Mouse (Mus musculus) mouse embryonic stem cell (cell line): ENCODE measurements around the gene Kbtbd6.

Experiments
- in situ Hi-C, 2 experiments: fragments of 300-500 bp; cut with MboI; formaldehyde crosslinking; loops; 1 replicate in 1 of 2; 3 replicates in 1 of 2; pipeline ENCODE4 v1.14.3; 2019 to 2020; ENCODE audit warnings: low sequenced_read_pairs in 2 of 2, low pct_unique_long_range_greater_than_20kb in 1 of 2, mixed read lengths in 1 of 2; ENCODE audit not compliant: unreplicated experiment in 1 of 2

Kbtbd6 gene

GRCm38 (mm10) chr14:79473384-79473783 is 21.7 kb downstream of the Kbtbd6 start:
- in situ Hi-C loops, result no loop called here

- in situ Hi-C loops, result no loop called here
Observed at GRCm38 (mm10) chr14:79480624-79481338, 29.1 kb downstream of the Kbtbd6 start, which contains the start of gene Elf1. Elf1 (plus strand) TSS chr14:79481194.

- in situ Hi-C loops, result no loop called here
Observed at GRCm38 (mm10) chr14:79481339-79482151, 29.9 kb downstream of the Kbtbd6 start, which contains the start of gene Wbp4. Wbp4 (minus strand) TSS chr14:79481520.

GRCm38 (mm10) chr14:79482251-79482661 is 30.6 kb downstream of the Kbtbd6 start:
- in situ Hi-C loops, result no loop called here

- in situ Hi-C loops, result no loop called here
Observed at GRCm38 (mm10) chr14:79482747-79483355, 31.2 kb downstream of the Kbtbd6 start.

GRCm38 (mm10) chr14:79483611-79484120 is 32.0 kb downstream of the Kbtbd6 start:
- in situ Hi-C loops, result no loop called here

- in situ Hi-C loops, result no loop called here
Observed at GRCm38 (mm10) chr14:79486617-79486992, 35.0 kb downstream of the Kbtbd6 start.

GRCm38 (mm10) chr14:79486993-79487731 is 35.5 kb downstream of the Kbtbd6 start:
- in situ Hi-C loops, result no loop called here

- in situ Hi-C loops, result no loop called here
Observed at GRCm38 (mm10) chr14:79488531-79488930, 36.9 kb downstream of the Kbtbd6 start.

GRCm38 (mm10) chr14:79489150-79489549 is 37.5 kb downstream of the Kbtbd6 start:
- in situ Hi-C loops, result no loop called here

- in situ Hi-C loops, result no loop called here
Observed at GRCm38 (mm10) chr14:79490246-79490645, 38.6 kb downstream of the Kbtbd6 start.

GRCm38 (mm10) chr14:79494349-79494748 is 42.7 kb downstream of the Kbtbd6 start:
- in situ Hi-C loops, result no loop called here

GRCm38 (mm10) chr14:79499326-79499725 is 47.7 kb downstream of the Kbtbd6 start:
- in situ Hi-C loops, result no loop called here

GRCm38 (mm10) chr14:79500756-79501155 is 49.1 kb downstream of the Kbtbd6 start:
- in situ Hi-C loops, result no loop called here

GRCm38 (mm10) chr14:79503371-79504075 is 51.9 kb downstream of the Kbtbd6 start:
- in situ Hi-C loops, result no loop called here
